10 mouse cellular contexts compared by ENCODE assay signal in the genomic region with DNA sequence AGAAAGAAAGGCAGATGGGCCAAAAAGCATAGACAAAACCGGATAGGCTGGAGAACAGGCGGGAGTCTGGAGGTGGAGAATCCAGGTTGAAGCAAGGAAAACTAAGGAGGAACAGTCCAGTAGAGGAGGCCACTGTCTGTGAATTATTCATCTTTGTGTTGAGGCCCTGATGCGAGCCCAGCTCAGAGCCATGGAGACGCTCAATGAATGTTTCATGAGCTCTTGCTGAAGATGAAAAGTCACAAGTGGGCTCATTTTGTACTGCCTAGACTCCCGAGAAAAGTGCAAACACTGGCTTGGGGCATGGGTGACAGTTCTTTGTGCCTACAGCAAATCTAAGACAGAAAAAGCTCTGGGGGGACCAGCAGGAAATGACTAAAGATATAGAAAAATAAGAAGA. TPM values are rescaled to one million over a fixed set of nuclear protein-coding genes. Genes with fewer than 3 reads are reported as not detected.
DNase-seq lines count a peak whose midpoint lies in the region; ATAC-seq and TF ChIP-seq lines count a peak whose summit lies in the region.
"Had no signal": no experiment of that assay in that cellular context is flagged by ENCODE, and none has a peak within 500 bp of the region (broad histone marks: within the 10 kb centered on the region; RNA-seq: fewer than 3 reads in every experiment).

No protein-coding gene starts in this region.

- peak overlapping the region; percentile 5; the same call in 1 of the 2 replicates for H3K27ac ChIP-seq in left cerebral cortex, adult 2 months
- H3K27ac ChIP-seq in embryonic facial prominence, embryonic 10.5 days (replicated peaks): no peak overlapping the region
- H3K27ac ChIP-seq in hindbrain, embryonic 11.5 days (ENCODE audit: low read depth, low read length): peak overlapping the region; percentile 40
- H3K27ac ChIP-seq in midbrain, embryonic 16.5 days (ENCODE audit: low read length): peak overlapping the region; percentile 47
- H3K27ac ChIP-seq in intestine, embryonic 16.5 days (ENCODE audit: low read length): no peak overlapping the region
- H3K27ac ChIP-seq: kidney, postnatal 0 days; lung, embryonic 15.5 days had no signal

- no peak for TF ChIP-seq CTCF in left cerebral cortex, adult 2 months (IDR thresholded peaks at IDR 0.05)

- no peak overlapping the region for H3K4me3 ChIP-seq in left cerebral cortex, adult 2 months
- peak overlapping the region; percentile 21; the same call in 1 of the 2 replicates for H3K4me3 ChIP-seq in embryonic facial prominence, embryonic 10.5 days
- H3K4me3 ChIP-seq in hindbrain, embryonic 11.5 days (ENCODE audit: low read depth, low read length): 0 out of 2 replicates have a peak overlapping the region, but pooled peaks have one; percentile 1
- H3K4me3 ChIP-seq in midbrain, embryonic 16.5 days (ENCODE audit: low read depth, low read length): peak overlapping the region; percentile 26
- no peak overlapping the region for H3K4me3 ChIP-seq in intestine, embryonic 16.5 days (ENCODE audit: low read length)
- H3K4me3 ChIP-seq: lung, embryonic 15.5 days had no signal

- H3K4me2 ChIP-seq in hindbrain, embryonic 11.5 days (replicated peaks; ENCODE audit: low read depth, low read length): peak overlapping the region; percentile 14
- H3K4me2 ChIP-seq in midbrain, embryonic 16.5 days (ENCODE audit: low read length): peak overlapping the region; percentile 94
- H3K4me2 ChIP-seq in intestine, embryonic 16.5 days (ENCODE audit: low read depth, low read length): no peak overlapping the region
- H3K4me2 ChIP-seq: lung, embryonic 15.5 days had no signal

- no peaks in the 10 kb centered on the region for H3K9me3 ChIP-seq in embryonic facial prominence, embryonic 10.5 days
- no peaks in the 10 kb centered on the region for H3K9me3 ChIP-seq in hindbrain, embryonic 11.5 days (ENCODE audit: control insufficient read depth, low read length)
- no peaks in the 10 kb centered on the region for H3K9me3 ChIP-seq in midbrain, embryonic 16.5 days (replicated peaks; ENCODE audit: control insufficient read depth, low read length, poor library complexity, severe bottlenecking)
- no peaks in the 10 kb centered on the region for H3K9me3 ChIP-seq in intestine, embryonic 16.5 days (ENCODE audit: control insufficient read depth, low read length)
- H3K9me3 ChIP-seq: lung, embryonic 15.5 days had no signal

- H3K36me3 ChIP-seq in embryonic facial prominence, embryonic 10.5 days (replicated peaks): peaks cover 69% of the 10 kb centered on the region
- H3K36me3 ChIP-seq in hindbrain, embryonic 11.5 days (ENCODE audit: control insufficient read depth, insufficient read depth, low read length): no peaks in the 10 kb centered on the region; the same call in 1 of the 2 replicates
- no peaks in the 10 kb centered on the region; the same call in 1 of the 2 replicates for H3K36me3 ChIP-seq in midbrain, embryonic 16.5 days (ENCODE audit: control insufficient read depth, insufficient read depth, low read length)
- H3K36me3 ChIP-seq in intestine, embryonic 16.5 days (ENCODE audit: control insufficient read depth, insufficient read depth, low read length): no peaks in the 10 kb centered on the region

- ATAC-seq in hindbrain, embryonic 11.5 days (ENCODE audit: low FRiP score): no peak
- no peak for ATAC-seq in midbrain, embryonic 16.5 days
- no peak for ATAC-seq in intestine, embryonic 16.5 days

- no peak for DNase-seq in left cerebral cortex, adult 2 months (ENCODE audit: extremely low spot score in 1 of 2, low spot score in 2 of 2)
- DNase-seq in left cerebral cortex, adult 8-10 months (ENCODE audit: low spot score in 2 of 2): no peak
- no peak for DNase-seq in embryonic facial prominence, embryonic 10.5 days (ENCODE audit: low spot score)
- DNase-seq in hindbrain, embryonic 11.5 days (ENCODE audit: low spot score): peak; percentile 39
- DNase-seq in thymus, postnatal 4 days: no peak
- no peak for DNase-seq in kidney, postnatal 14 days

- 83% methylated on average over 5 of the region's 5 CpGs for WGBS in embryonic facial prominence, embryonic 10.5 days
- WGBS in hindbrain, embryonic 11.5 days: 52% methylated on average over 5 of the region's 5 CpGs
- 23% methylated on average over 5 of the region's 5 CpGs for WGBS in midbrain, embryonic 16.5 days
- 74% methylated on average over 5 of the region's 5 CpGs for WGBS in intestine, embryonic 16.5 days

- H3K4me1 ChIP-seq in embryonic facial prominence, embryonic 10.5 days: peaks cover 56% of the 10 kb centered on the region
- peaks cover 13% of the 10 kb centered on the region for H3K4me1 ChIP-seq in hindbrain, embryonic 11.5 days (replicated peaks; ENCODE audit: control insufficient read depth, insufficient read depth, low read length)
- H3K4me1 ChIP-seq in midbrain, embryonic 16.5 days (ENCODE audit: control insufficient read depth, insufficient read depth, low read length): peaks cover 61% of the 10 kb centered on the region
- H3K4me1 ChIP-seq in intestine, embryonic 16.5 days (ENCODE audit: control insufficient read depth, insufficient read depth, low read length): peaks cover 44% of the 10 kb centered on the region

- intact Hi-C loops in left cerebral cortex, adult 2 months (cut with DNase I): no loop called here

- H3K9ac ChIP-seq in hindbrain, embryonic 11.5 days (ENCODE audit: low read depth, low read length): peak overlapping the region; percentile 3; the same call in 1 of the 2 replicates
- H3K9ac ChIP-seq in midbrain, embryonic 16.5 days (ENCODE audit: low read depth, low read length): peak overlapping the region; percentile 17; the same call in 1 of the 2 replicates
- no peak overlapping the region for H3K9ac ChIP-seq in intestine, embryonic 16.5 days (ENCODE audit: low read depth, low read length)
- H3K9ac ChIP-seq: lung, embryonic 15.5 days had no signal

- no peaks in the 10 kb centered on the region for H3K27me3 ChIP-seq in embryonic facial prominence, embryonic 10.5 days (replicated peaks; ENCODE audit: low read depth, poor library complexity, severe bottlenecking)
- no peaks in the 10 kb centered on the region for H3K27me3 ChIP-seq in hindbrain, embryonic 11.5 days (ENCODE audit: control insufficient read depth, insufficient read depth, low read length)
- no peaks in the 10 kb centered on the region for H3K27me3 ChIP-seq in midbrain, embryonic 16.5 days (ENCODE audit: control insufficient read depth, insufficient read depth, low read depth, low read length)
- H3K27me3 ChIP-seq in intestine, embryonic 16.5 days (replicated peaks; ENCODE audit: control insufficient read depth, insufficient read depth, low read length): no peaks in the 10 kb centered on the region
- H3K27me3 ChIP-seq: lung, embryonic 15.5 days had no signal

RNA-seq across cellular contexts. Expression of gene Fads2, which starts 3.7 kb away (rescaled TPM):
- 100 to 1,000 TPM; 109 to 121 TPM for total RNA-seq in left cerebral cortex, adult 2 months (2021)
- 100 to 1,000 TPM; 123 to 134 (median 128) TPM for total RNA-seq in left cerebral cortex, adult 8-10 months (2022)
- polyA plus RNA-seq in embryonic facial prominence, embryonic 10.5 days (2016; fragmentation: Nextera tagmentation; extraction: Ambion mirVana): 160 and 165 TPM in 2 replicates
- polyA plus RNA-seq in hindbrain, embryonic 11.5 days (2014; fragmentation: Nextera tagmentation; extraction: Ambion mirVana): 62.9 and 63.9 TPM in 2 replicates
- polyA plus RNA-seq in midbrain, embryonic 16.5 days (2015; fragmentation: Nextera tagmentation; extraction: Ambion mirVana): 215 and 256 TPM in 2 replicates
- polyA plus RNA-seq in intestine, embryonic 16.5 days (2015; fragmentation: Nextera tagmentation; extraction: Ambion mirVana): 206 and 216 TPM in 2 replicates

RNA-seq across cellular contexts. Expression of gene Fads3, which starts 56.5 kb away (rescaled TPM):
- total RNA-seq in left cerebral cortex, adult 2 months (2021): 10 to 100 TPM; 26.6 to 28.1 TPM
- total RNA-seq in left cerebral cortex, adult 8-10 months (2022): 10 to 100 TPM; 25.9 to 28.5 (median 27.1) TPM
- 4.0 and 4.3 TPM in 2 replicates for polyA plus RNA-seq in embryonic facial prominence, embryonic 10.5 days (2016; fragmentation: Nextera tagmentation; extraction: Ambion mirVana)
- polyA plus RNA-seq in hindbrain, embryonic 11.5 days (2014; fragmentation: Nextera tagmentation; extraction: Ambion mirVana): 5.7 and 5.8 TPM in 2 replicates
- polyA plus RNA-seq in midbrain, embryonic 16.5 days (2015; fragmentation: Nextera tagmentation; extraction: Ambion mirVana): 31.6 and 38.2 TPM in 2 replicates
- polyA plus RNA-seq in intestine, embryonic 16.5 days (2015; fragmentation: Nextera tagmentation; extraction: Ambion mirVana): 12.4 and 13.0 TPM in 2 replicates

Comparison
In these comparisons a context has a peak if more than half of its experiments do, and no peak if none do; other contexts are left out.
1. H3K27ac ChIP-seq: peak in left cerebral cortex, adult 2 months (single experiment), hindbrain, embryonic 11.5 days (single experiment) and midbrain, embryonic 16.5 days (single experiment); none in embryonic facial prominence, embryonic 10.5 days (single experiment) and intestine, embryonic 16.5 days (single experiment).
2. H3K4me3 ChIP-seq: peak in embryonic facial prominence, embryonic 10.5 days (single experiment), hindbrain, embryonic 11.5 days (single experiment) and midbrain, embryonic 16.5 days (single experiment); none in left cerebral cortex, adult 2 months (single experiment) and intestine, embryonic 16.5 days (single experiment).